Mouse (Mus musculus) intestine, embryonic 14.5 days (tissue): ENCODE results near the gene Olfr392. TPM values are rescaled to one million over a fixed set of nuclear protein-coding genes. Genes with fewer than 3 reads are reported as not detected.

Source experiments
- ATAC-seq: fragments of 200-750 bp; cut with Nextera tagmentation; replicated peaks from 2 replicates; pipeline ENCODE4 v1.8.0; 2017; ENCODE audit warnings: low read depth, moderate number of reproducible peaks, moderate TSS enrichment, moderate library complexity; ENCODE audit not compliant: low FRiP score, low TSS enrichment
- DNase-seq: peaks from one replicate; pipeline ENCODE4 v3.0.0-alpha.2; 2018; ENCODE audit warnings: low spot score
- H3K27ac ChIP-seq: fragments of 300-500 bp; sonication (generic); 2 replicates; pipeline ENCODE4 v1.5.1; 2014; ENCODE audit warnings: low read depth, mild to moderate bottlenecking, control low read depth
- H3K27me3 ChIP-seq: fragments of 300-500 bp; sonication (generic); replicated peaks from 2 replicates; pipeline ENCODE4 v1.6.1; 2014; ENCODE audit warnings: low read length, control low read depth; ENCODE audit not compliant: control insufficient read depth, insufficient read depth
- H3K36me3 ChIP-seq: fragments of 300-500 bp; sonication (generic); 2 replicates; pipeline ENCODE4 v1.6.1; 2014; ENCODE audit warnings: low read length, control low read depth; ENCODE audit not compliant: control insufficient read depth, insufficient read depth
- H3K4me1 ChIP-seq: fragments of 300-500 bp; sonication (generic); replicated peaks from 2 replicates; pipeline ENCODE4 v1.6.1; 2014; ENCODE audit warnings: low read length, control low read depth, mixed read lengths; ENCODE audit not compliant: control insufficient read depth, insufficient read depth
- H3K4me2 ChIP-seq: fragments of 300-500 bp; sonication (generic); 2 replicates; pipeline ENCODE4 v1.6.1; 2014; ENCODE audit warnings: low read length
- H3K4me3 ChIP-seq: fragments of 300-500 bp; sonication (generic); 2 replicates; pipeline ENCODE4 v1.5.1; 2014; ENCODE audit warnings: low read depth, low read length, control low read depth, mixed read lengths
- H3K9ac ChIP-seq: fragments of 300-500 bp; sonication (generic); 2 replicates; pipeline ENCODE4 v1.6.1; 2014; ENCODE audit warnings: mild to moderate bottlenecking, low read length
- H3K9me3 ChIP-seq: fragments of 300-500 bp; sonication (generic); 2 replicates; pipeline ENCODE4 v1.6.1; 2016; ENCODE audit warnings: low read length, control low read depth; ENCODE audit not compliant: control insufficient read depth
- WGBS: fragments of 180-500 bp; shearing (Covaris S2); extraction: QIAGEN DNeasy Blood & Tissue Kit; methylation state at CpG from one replicate; pipeline ENCODE4 v1.1.7; 2014; 5-methylcytosine and 5-hydroxymethylcytosine counted together
- polyA plus RNA-seq: library from polyadenylated mRNA; unstranded; fragments of >200 nt; fragmentation: Nextera tagmentation; extraction: Ambion mirVana; gene quantifications from 2 replicates; pipeline ENCODE4 v1.2.1, GENCODE M21; 2014

Olfr392 gene
- polyA plus RNA-seq, result not detected in 2 replicates

- no peak within 1 kb of the TSS for H3K4me3 ChIP-seq
- DNase-seq, result no peak
- no peaks in the 10 kb centered on the region for H3K4me1 ChIP-seq
- H3K4me2 ChIP-seq, result no peak within 1 kb of the TSS
- no peak for ATAC-seq
- H3K36me3 ChIP-seq, result no peaks in the 10 kb centered on the region
- H3K9ac ChIP-seq, result no peak within 1 kb of the TSS
- WGBS, result 94% methylated on average over 1 of the region's 1 CpGs
- no peak within 1 kb of the TSS for H3K27ac ChIP-seq
- no peaks in the 10 kb centered on the region for H3K27me3 ChIP-seq
- no peaks in the 10 kb centered on the region for H3K9me3 ChIP-seq
Measured at GRCm38 (mm10) chr11:73816949-73817348, at the start of gene Olfr392. Gene Olfr392, minus strand, starts transcription at chr11:73817049.

- Histone ChIP-seq H3K27ac (no peak within 1 kb of the TSS), H3K4me2 (no peak within 1 kb of the TSS), H3K27me3 (no peaks in the 10 kb centered on the region), H3K36me3 (no peaks in the 10 kb centered on the region), H3K9me3 (no peaks in the 10 kb centered on the region), H3K9ac (no peak within 1 kb of the TSS), H3K4me3 (no peak within 1 kb of the TSS), H3K4me1 (no peaks in the 10 kb centered on the region)
- DNase-seq, result no peak
- no peak for ATAC-seq
Measured at GRCm38 (mm10) chr11:73851354-73851753, 34.5 kb upstream of the Olfr392 start, which contains the start of gene Olfr393. Gene Olfr393, minus strand, starts transcription at chr11:73851454.

GRCm38 (mm10) chr11:73802952-73803351, 13.9 kb downstream of the Olfr392 start, which contains the start of gene Olfr391-ps:
Gene Olfr391-ps, minus strand, starts transcription at chr11:73803052.
- Histone ChIP-seq H3K4me2 (no peak within 1 kb of the TSS), H3K9me3 (0 out of 2 replicates have a peak, but pooled peaks cover 3% of the 10 kb centered on the region), H3K4me3 (no peak within 1 kb of the TSS), H3K36me3 (no peaks in the 10 kb centered on the region), H3K27ac (no peak within 1 kb of the TSS), H3K27me3 (no peaks in the 10 kb centered on the region), H3K4me1 (no peaks in the 10 kb centered on the region), H3K9ac (no peak within 1 kb of the TSS)
- 17% methylated on average over 1 of the region's 1 CpGs for WGBS
- DNase-seq (no peak), ATAC-seq (no peak)

GRCm38 (mm10) chr11:73782664-73783063, 34.2 kb downstream of the Olfr392 start, which contains the start of gene Olfr390:
Gene Olfr390, plus strand, starts transcription at chr11:73782964.
- H3K9me3 ChIP-seq, result no peaks in the 10 kb centered on the region
- H3K4me2 ChIP-seq, result no peak within 1 kb of the TSS
- no peaks in the 10 kb centered on the region for H3K27me3 ChIP-seq
- WGBS, result 69% methylated on average over 1 of the region's 1 CpGs
- H3K27ac ChIP-seq, result no peak within 1 kb of the TSS
- H3K4me1 ChIP-seq, result no peaks in the 10 kb centered on the region
- DNase-seq, result no peak
- no peak within 1 kb of the TSS for H3K9ac ChIP-seq
- no peak for ATAC-seq
- H3K4me3 ChIP-seq, result no peak within 1 kb of the TSS
- no peaks in the 10 kb centered on the region for H3K36me3 ChIP-seq

GRCm38 (mm10) chr11:73780613-73781012, 36.2 kb downstream of the Olfr392 start, which contains the start of gene Olfr389:
Gene Olfr389, minus strand, starts transcription at chr11:73780713.
- no peaks in the 10 kb centered on the region for H3K36me3 ChIP-seq
- 86% methylated on average over 1 of the region's 1 CpGs for WGBS
- no peak within 1 kb of the TSS for H3K4me3 ChIP-seq
- no peaks in the 10 kb centered on the region for H3K4me1 ChIP-seq
- ATAC-seq (no peak), DNase-seq (no peak)
- no peak within 1 kb of the TSS for H3K27ac ChIP-seq
- no peaks in the 10 kb centered on the region for H3K9me3 ChIP-seq
- no peak within 1 kb of the TSS for H3K9ac ChIP-seq
- H3K27me3 ChIP-seq, result no peaks in the 10 kb centered on the region
- H3K4me2 ChIP-seq, result no peak within 1 kb of the TSS

Other genes starting within 250 kb of the Olfr392 start
- not detected in 2 replicates for gene Olfr385, start 224.0 kb downstream of the Olfr392 start, polyA plus RNA-seq
- gene Olfr384, start 218.5 kb downstream of the Olfr392 start, polyA plus RNA-seq, result not detected in 2 replicates
- gene Zfp735, start 128.3 kb downstream of the Olfr392 start, polyA plus RNA-seq, result not detected in 2 replicates
- gene Olfr389, start 36.3 kb downstream of the Olfr392 start, polyA plus RNA-seq, result not detected in 2 replicates
- not detected in 2 replicates for gene Olfr390, start 34.1 kb downstream of the Olfr392 start, polyA plus RNA-seq
- gene Olfr391-ps, start 14.0 kb downstream of the Olfr392 start, polyA plus RNA-seq, result not detected in 2 replicates
- not detected in 2 replicates for gene Olfr393, start 34.4 kb upstream of the Olfr392 start, polyA plus RNA-seq
- not detected in 2 replicates for gene Olfr394, start 73.7 kb upstream of the Olfr392 start, polyA plus RNA-seq
- gene Olfr395, start 92.2 kb upstream of the Olfr392 start, polyA plus RNA-seq, result not detected in 2 replicates
- not detected in 2 replicates for gene Olfr23, start 119.6 kb upstream of the Olfr392 start, polyA plus RNA-seq
- gene Olfr397, start 143.8 kb upstream of the Olfr392 start, polyA plus RNA-seq, result not detected in 2 replicates
- gene Olfr398, start 173.4 kb upstream of the Olfr392 start, polyA plus RNA-seq, result not detected in 2 replicates
- not detected in 2 replicates for gene Olfr139, start 239.5 kb upstream of the Olfr392 start, polyA plus RNA-seq
- not detected in 2 replicates for gene Olfr399, start 239.6 kb upstream of the Olfr392 start, polyA plus RNA-seq